Mouse (Mus musculus) gastrocnemius, adult 2 months (tissue): Measurements from ENCODE around the gene Tmem150a. TPM values are rescaled to one million over a fixed set of nuclear protein-coding genes. Genes with fewer than 3 reads are reported as not detected.
A peak's percentile ranks its signal among the peaks of the same experiment; 100 is the strongest.

Experiments used
- DNase-seq: peaks from one replicate; pipeline ENCODE4 v3.0.0; 2022
- H3K27ac ChIP-seq: fragments of 200-600 bp; 2 replicates; pipeline ENCODE4 v1.8.1; 2022; ENCODE audit warnings: mild to moderate bottlenecking
- H3K4me3 ChIP-seq: fragments of 200-600 bp; 2 replicates; pipeline ENCODE4 v1.8.1; 2022; ENCODE audit warnings: mild to moderate bottlenecking, moderate library complexity
- CTCF ChIP-seq: fragments of 200-600 bp; IDR thresholded peaks from 2 replicates; pipeline ENCODE4 v1.8.1; 2022; ENCODE audit warnings: antibody characterized with exemption, mild to moderate bottlenecking, moderate library complexity
- intact Hi-C: fragments of 180-260 bp; cut with DNase I; formaldehyde crosslinking; loops from one replicate; pipeline ENCODE4 v1.15.1; 2025
- long read RNA-seq, 2 experiments: library from polyadenylated mRNA; stranded (forward); transcript quantifications; one replicate each; pipeline ENCODE4 v2.0.0; 2021
- total RNA-seq, 2 experiments: library from RNA; stranded (reverse); gene quantifications; 2 replicates each; pipeline ENCODE4 v1.2.3; 2021

Tmem150a gene
- total RNA-seq = 10 to 100 TPM; 21.0 to 24.2 TPM
- long read RNA-seq, experiment 1, transcript Tmem150a-201 (8 exons, 1,546 nt) = major isoform, 19 of 25 reads
- long read RNA-seq, experiment 1, partial matches to known transcripts = 0 of 25 reads
- long read RNA-seq, experiment 1, other reads (novel, unspliced or antisense) = 6 of 25 reads
- long read RNA-seq, experiment 2, transcript Tmem150a-201 (8 exons, 1,546 nt) = major isoform, 22 of 29 reads
- long read RNA-seq, experiment 2, partial matches to known transcripts = 2 of 29 reads
- long read RNA-seq, experiment 2, other reads (novel, unspliced or antisense) = 5 of 29 reads

- H3K4me3 ChIP-seq = peak within 1 kb of the TSS; percentile 95
- H3K27ac ChIP-seq = peak within 1 kb of the TSS; percentile 98
- peak; percentile 61 for TF ChIP-seq CTCF
- intact Hi-C loops = no loop called here
- DNase-seq = peak; percentile 97
Measured at GRCm38 (mm10) chr6:72355066-72355911, at the start of gene Tmem150a. Tmem150a (plus strand) TSS chr6:72355447.

- no peak for TF ChIP-seq CTCF
- intact Hi-C loops = no loop called here
- Histone ChIP-seq H3K27ac (peak overlapping the region; percentile 77; the same call in 1 of the 2 replicates), H3K4me3 (no peak overlapping the region)
- no peak for DNase-seq
Measured at GRCm38 (mm10) chr6:72312198-72312597, 43.0 kb upstream of the Tmem150a start.

- H3K4me3 ChIP-seq = no peak overlapping the region
- TF ChIP-seq CTCF = no peak
- H3K27ac ChIP-seq = peak overlapping the region; percentile 77
- intact Hi-C loops = no loop called here
- DNase-seq = peak; percentile 59
Measured at GRCm38 (mm10) chr6:72313124-72313867, 42.0 kb upstream of the Tmem150a start.

GRCm38 (mm10) chr6:72315384-72315783, 39.9 kb upstream of the Tmem150a start:
- TF ChIP-seq CTCF = no peak
- DNase-seq = no peak
- no peak overlapping the region for H3K4me3 ChIP-seq
- intact Hi-C loops = loop anchor here (5.0 kb wide), 1 partner anchor 128 kb away; no protein-coding TSS in a partner anchor
- 0 out of 2 replicates have a peak overlapping the region, but pooled peaks have one; percentile 31 for H3K27ac ChIP-seq

GRCm38 (mm10) chr6:72316044-72316443, 39.2 kb upstream of the Tmem150a start:
- H3K4me3 ChIP-seq = no peak overlapping the region
- TF ChIP-seq CTCF = no peak
- DNase-seq = no peak
- intact Hi-C loops = loop anchor here (5.0 kb wide), 1 partner anchor 129 kb away; no protein-coding TSS in a partner anchor
- no peak overlapping the region for H3K27ac ChIP-seq

GRCm38 (mm10) chr6:72318440-72318839, 36.8 kb upstream of the Tmem150a start:
- H3K27ac ChIP-seq = peak overlapping the region; percentile 74; the same call in 1 of the 2 replicates
- TF ChIP-seq CTCF = no peak
- no peak overlapping the region for H3K4me3 ChIP-seq
- intact Hi-C loops = loop anchor here (2.0 to 5.0 kb wide), 2 partner anchors 34 to 131 kb away; no protein-coding TSS in a partner anchor
- no peak for DNase-seq

GRCm38 (mm10) chr6:72319019-72319418, 36.2 kb upstream of the Tmem150a start:
- intact Hi-C loops = loop anchor here (2.0 to 5.0 kb wide), 2 partner anchors 34 to 132 kb away; no protein-coding TSS in a partner anchor
- peak; percentile 68 for TF ChIP-seq CTCF
- Histone ChIP-seq H3K4me3 (no peak overlapping the region), H3K27ac (peak overlapping the region; percentile 74)
- peak; percentile 55 for DNase-seq

- Histone ChIP-seq H3K4me3 (no peak overlapping the region), H3K27ac (no peak overlapping the region)
- no peak for TF ChIP-seq CTCF
- no peak for DNase-seq
- intact Hi-C loops = loop anchor here (10.0 kb wide), 1 partner anchor 398 kb away; no protein-coding TSS in a partner anchor
Measured at GRCm38 (mm10) chr6:72322936-72323335, 32.3 kb upstream of the Tmem150a start.

- DNase-seq = no peak
- intact Hi-C loops = loop anchor here (10.0 kb wide), 1 partner anchor 399 kb away; no protein-coding TSS in a partner anchor
- H3K4me3 ChIP-seq = no peak overlapping the region
- no peak overlapping the region for H3K27ac ChIP-seq
- TF ChIP-seq CTCF = no peak
Measured at GRCm38 (mm10) chr6:72323786-72324508, 31.3 kb upstream of the Tmem150a start.

GRCm38 (mm10) chr6:72326274-72326673, 29.0 kb upstream of the Tmem150a start:
- intact Hi-C loops = loop anchor here (10.0 kb wide), 1 partner anchor 401 kb away; no protein-coding TSS in a partner anchor
- peak; percentile 55 for TF ChIP-seq CTCF
- no peak overlapping the region for H3K4me3 ChIP-seq
- no peak overlapping the region for H3K27ac ChIP-seq
- DNase-seq = peak; percentile 43

GRCm38 (mm10) chr6:72329019-72329418, 26.2 kb upstream of the Tmem150a start:
- no peak overlapping the region for H3K27ac ChIP-seq
- intact Hi-C loops = loop anchor here (10.0 kb wide), 1 partner anchor 404 kb away; no protein-coding TSS in a partner anchor
- H3K4me3 ChIP-seq = no peak overlapping the region
- TF ChIP-seq CTCF = no peak
- DNase-seq = no peak
